Mouse (Mus musculus): Measurements from ENCODE around the gene Tfg. TPM values are rescaled to one million over a fixed set of nuclear protein-coding genes. Genes with fewer than 3 reads are reported as not detected.

The Tfg gene
- polyA plus RNA-seq, 1 experiment from 2014 or later = 213 TPM

- Histone ChIP-seq H3K4me1 (ENCODE audit: control insufficient read depth, insufficient read depth, low read length) (no peaks in the 10 kb centered on the region), H3K4me2 (ENCODE audit: low read depth) (no peak overlapping the region), H3K9ac (ENCODE audit: low read length) (no peak overlapping the region), H3K27ac (ENCODE audit: low read depth, low read length) (no peak overlapping the region), H3K36me3 (ENCODE audit: control insufficient read depth, insufficient read depth, low read length) (peaks cover 7% of the 10 kb centered on the region), H3K9me3 (ENCODE audit: control insufficient read depth, low read length) (no peaks in the 10 kb centered on the region), H3K4me3 (ENCODE audit: low read depth, low read length) (no peak overlapping the region), H3K27me3 (ENCODE audit: control insufficient read depth, insufficient read depth, low read length) (no peaks in the 10 kb centered on the region)
- DNase-seq (ENCODE audit: low spot score) = no peak
- 90% methylated on average over 3 of the region's 3 CpGs for whole genome bisulfite sequencing
- ATAC-seq (ENCODE audit: insufficient read depth, low FRiP score, low TSS enrichment) = no peak
Measured at GRCm38 (mm10) chr16:56705731-56706130, 11.5 kb downstream of the Tfg start.

GRCm38 (mm10) chr16:56700898-56701297 is 16.4 kb downstream of the Tfg start:
- Histone ChIP-seq H3K4me1 (ENCODE audit: control insufficient read depth, insufficient read depth, low read length) (no peaks in the 10 kb centered on the region), H3K27ac (ENCODE audit: low read depth, low read length) (no peak overlapping the region), H3K9ac (ENCODE audit: low read length) (no peak overlapping the region), H3K27me3 (ENCODE audit: control insufficient read depth, insufficient read depth, low read length) (no peaks in the 10 kb centered on the region), H3K9me3 (ENCODE audit: control insufficient read depth, low read length) (no peaks in the 10 kb centered on the region), H3K4me3 (ENCODE audit: low read depth, low read length) (no peak overlapping the region), H3K36me3 (ENCODE audit: control insufficient read depth, insufficient read depth, low read length) (no peaks in the 10 kb centered on the region), H3K4me2 (ENCODE audit: low read depth) (no peak overlapping the region)
- 87% methylated on average over 3 of the region's 3 CpGs for WGBS
- no peak for DNase-seq (ENCODE audit: low spot score)
- ATAC-seq (ENCODE audit: insufficient read depth, low FRiP score, low TSS enrichment) = no peak

DNA sequence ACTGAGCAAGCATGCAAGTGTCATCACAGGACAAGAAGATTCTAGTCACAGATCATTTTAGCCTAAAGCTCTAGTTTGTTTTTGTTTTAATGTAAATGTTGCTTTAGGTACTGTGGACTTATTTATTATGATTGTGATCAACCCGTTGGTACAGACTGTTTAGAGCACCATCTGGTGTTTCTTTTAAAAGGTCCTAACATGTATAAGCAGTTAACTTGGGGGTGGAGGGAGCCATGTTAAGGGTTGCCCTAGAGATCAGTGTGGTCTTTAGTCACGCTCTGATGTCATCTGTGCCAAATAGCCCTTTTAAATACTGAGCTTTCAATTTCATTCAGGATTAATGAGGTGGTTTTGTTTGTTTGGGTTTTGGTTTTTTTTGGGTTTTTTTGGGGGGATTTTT is 20.8 kb downstream of the Tfg start:
- DNase-seq (ENCODE audit: low spot score) (no peak), ATAC-seq (ENCODE audit: insufficient read depth, low FRiP score, low TSS enrichment) (no peak)
- Histone ChIP-seq H3K27ac (ENCODE audit: low read depth, low read length) (no peak overlapping the region), H3K9ac (ENCODE audit: low read length) (no peak overlapping the region), H3K9me3 (ENCODE audit: control insufficient read depth, low read length) (no peaks in the 10 kb centered on the region), H3K4me3 (ENCODE audit: low read depth, low read length) (no peak overlapping the region), H3K4me1 (ENCODE audit: control insufficient read depth, insufficient read depth, low read length) (no peaks in the 10 kb centered on the region), H3K4me2 (ENCODE audit: low read depth) (no peak overlapping the region), H3K36me3 (ENCODE audit: control insufficient read depth, insufficient read depth, low read length) (no peaks in the 10 kb centered on the region), H3K27me3 (ENCODE audit: control insufficient read depth, insufficient read depth, low read length) (no peaks in the 10 kb centered on the region)
- WGBS = 61% methylated on average over 2 of the region's 2 CpGs

GRCm38 (mm10) chr16:56690715-56691114 is 26.5 kb downstream of the Tfg start:
- WGBS = 95% methylated on average over 7 of the region's 7 CpGs
- H3K9ac ChIP-seq (ENCODE audit: low read length) = no peak overlapping the region
- no peak overlapping the region for H3K4me2 ChIP-seq (ENCODE audit: low read depth)
- no peaks in the 10 kb centered on the region for H3K4me1 ChIP-seq (ENCODE audit: control insufficient read depth, insufficient read depth, low read length)
- no peak overlapping the region for H3K27ac ChIP-seq (ENCODE audit: low read depth, low read length)
- ATAC-seq (ENCODE audit: insufficient read depth, low FRiP score, low TSS enrichment) (no peak), DNase-seq (ENCODE audit: low spot score) (no peak)
- no peaks in the 10 kb centered on the region for H3K36me3 ChIP-seq (ENCODE audit: control insufficient read depth, insufficient read depth, low read length)
- H3K4me3 ChIP-seq (ENCODE audit: low read depth, low read length) = no peak overlapping the region
- H3K27me3 ChIP-seq (ENCODE audit: control insufficient read depth, insufficient read depth, low read length) = no peaks in the 10 kb centered on the region
- no peaks in the 10 kb centered on the region for H3K9me3 ChIP-seq (ENCODE audit: control insufficient read depth, low read length)

GRCm38 (mm10) chr16:56686747-56687146 is 30.5 kb downstream of the Tfg start:
- 92% methylated on average over 5 of the region's 5 CpGs for WGBS
- H3K27ac ChIP-seq (ENCODE audit: low read depth, low read length) = no peak overlapping the region
- ATAC-seq (ENCODE audit: insufficient read depth, low FRiP score, low TSS enrichment) (no peak), DNase-seq (ENCODE audit: low spot score) (no peak)
- no peak overlapping the region for H3K4me2 ChIP-seq (ENCODE audit: low read depth)
- H3K4me3 ChIP-seq (ENCODE audit: low read depth, low read length) = no peak overlapping the region
- H3K27me3 ChIP-seq (ENCODE audit: control insufficient read depth, insufficient read depth, low read length) = no peaks in the 10 kb centered on the region
- H3K9ac ChIP-seq (ENCODE audit: low read length) = no peak overlapping the region
- no peaks in the 10 kb centered on the region for H3K36me3 ChIP-seq (ENCODE audit: control insufficient read depth, insufficient read depth, low read length)
- H3K9me3 ChIP-seq (ENCODE audit: control insufficient read depth, low read length) = no peaks in the 10 kb centered on the region
- H3K4me1 ChIP-seq (ENCODE audit: control insufficient read depth, insufficient read depth, low read length) = no peaks in the 10 kb centered on the region

DNA sequence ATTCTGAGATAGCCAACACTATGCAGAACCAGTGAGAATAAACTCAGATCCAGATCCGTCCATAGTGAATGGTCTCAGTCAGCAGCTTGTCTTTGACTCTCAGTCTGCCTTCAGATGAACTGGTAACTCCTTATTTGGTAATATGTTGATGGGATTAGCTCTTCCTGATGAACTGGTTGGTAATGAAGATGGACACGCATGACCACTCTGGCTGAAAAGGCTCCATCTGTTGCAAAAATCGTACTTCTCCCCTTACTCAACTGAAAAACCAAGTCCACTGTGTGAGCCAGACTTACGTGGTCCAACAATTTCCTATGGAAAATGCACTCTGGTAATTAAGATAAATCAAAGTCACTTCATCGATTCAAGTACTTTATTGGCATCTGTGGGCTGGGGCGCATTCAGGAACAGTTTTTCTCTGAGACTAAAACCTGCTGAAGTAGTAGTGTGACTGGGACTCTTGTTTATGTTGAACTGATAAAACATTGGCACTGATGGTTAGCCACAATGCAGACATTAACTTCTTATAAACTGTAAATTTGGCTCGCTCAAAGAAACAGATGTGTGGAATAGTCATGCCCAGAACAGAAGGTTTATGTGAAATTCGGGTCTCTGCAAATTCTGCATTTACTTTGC is 36.1 kb downstream of the Tfg start:
- Histone ChIP-seq H3K4me1 (ENCODE audit: control insufficient read depth, insufficient read depth, low read length) (no peaks in the 10 kb centered on the region), H3K9me3 (ENCODE audit: control insufficient read depth, low read length) (no peaks in the 10 kb centered on the region), H3K4me2 (ENCODE audit: low read depth) (no peak overlapping the region), H3K27me3 (ENCODE audit: control insufficient read depth, insufficient read depth, low read length) (no peaks in the 10 kb centered on the region), H3K9ac (ENCODE audit: low read length) (no peak overlapping the region), H3K27ac (ENCODE audit: low read depth, low read length) (no peak overlapping the region), H3K4me3 (ENCODE audit: low read depth, low read length) (no peak overlapping the region), H3K36me3 (ENCODE audit: control insufficient read depth, insufficient read depth, low read length) (no peaks in the 10 kb centered on the region)
- WGBS = 82% methylated on average over 8 of the region's 8 CpGs
- DNase-seq (ENCODE audit: low spot score) (no peak), ATAC-seq (ENCODE audit: insufficient read depth, low FRiP score, low TSS enrichment) (no peak)

- H3K4me3 ChIP-seq (ENCODE audit: low read depth, low read length) = no peak overlapping the region
- H3K4me2 ChIP-seq (ENCODE audit: low read depth) = no peak overlapping the region
- no peaks in the 10 kb centered on the region for H3K36me3 ChIP-seq (ENCODE audit: control insufficient read depth, insufficient read depth, low read length)
- H3K27me3 ChIP-seq (ENCODE audit: control insufficient read depth, insufficient read depth, low read length) = no peaks in the 10 kb centered on the region
- DNase-seq (ENCODE audit: low spot score) (no peak), ATAC-seq (ENCODE audit: insufficient read depth, low FRiP score, low TSS enrichment) (no peak)
- no peak overlapping the region for H3K27ac ChIP-seq (ENCODE audit: low read depth, low read length)
- no peaks in the 10 kb centered on the region for H3K9me3 ChIP-seq (ENCODE audit: control insufficient read depth, low read length)
- H3K4me1 ChIP-seq (ENCODE audit: control insufficient read depth, insufficient read depth, low read length) = no peaks in the 10 kb centered on the region
- no peak overlapping the region for H3K9ac ChIP-seq (ENCODE audit: low read length)
- WGBS = 84% methylated on average over 4 of the region's 4 CpGs
Measured at GRCm38 (mm10) chr16:56677146-56677545, 40.1 kb downstream of the Tfg start.

GRCm38 (mm10) chr16:56673420-56673819 is 43.8 kb downstream of the Tfg start:
- H3K36me3 ChIP-seq (ENCODE audit: control insufficient read depth, insufficient read depth, low read length) = no peaks in the 10 kb centered on the region
- no peak overlapping the region for H3K9ac ChIP-seq (ENCODE audit: low read length)
- no peaks in the 10 kb centered on the region for H3K9me3 ChIP-seq (ENCODE audit: control insufficient read depth, low read length)
- WGBS = 90% methylated on average over 2 of the region's 2 CpGs
- H3K4me2 ChIP-seq (ENCODE audit: low read depth) = no peak overlapping the region
- H3K4me1 ChIP-seq (ENCODE audit: control insufficient read depth, insufficient read depth, low read length) = no peaks in the 10 kb centered on the region
- H3K27me3 ChIP-seq (ENCODE audit: control insufficient read depth, insufficient read depth, low read length) = no peaks in the 10 kb centered on the region
- DNase-seq (ENCODE audit: low spot score) (no peak), ATAC-seq (ENCODE audit: insufficient read depth, low FRiP score, low TSS enrichment) (no peak)
- no peak overlapping the region for H3K27ac ChIP-seq (ENCODE audit: low read depth, low read length)
- no peak overlapping the region for H3K4me3 ChIP-seq (ENCODE audit: low read depth, low read length)

- Histone ChIP-seq H3K4me2 (ENCODE audit: low read depth) (no peak overlapping the region), H3K27me3 (ENCODE audit: control insufficient read depth, insufficient read depth, low read length) (no peaks in the 10 kb centered on the region), H3K4me1 (ENCODE audit: control insufficient read depth, insufficient read depth, low read length) (no peaks in the 10 kb centered on the region), H3K36me3 (ENCODE audit: control insufficient read depth, insufficient read depth, low read length) (no peaks in the 10 kb centered on the region), H3K9me3 (ENCODE audit: control insufficient read depth, low read length) (no peaks in the 10 kb centered on the region), H3K27ac (ENCODE audit: low read depth, low read length) (no peak overlapping the region), H3K9ac (ENCODE audit: low read length) (no peak overlapping the region), H3K4me3 (ENCODE audit: low read depth, low read length) (no peak overlapping the region)
- ATAC-seq (ENCODE audit: insufficient read depth, low FRiP score, low TSS enrichment) (no peak), DNase-seq (ENCODE audit: low spot score) (no peak)
- 79% methylated on average over 8 of the region's 8 CpGs for WGBS
Measured at GRCm38 (mm10) chr16:56670941-56671340, 46.3 kb downstream of the Tfg start.

Measured in neural tube, embryonic 11.5 days (tissue).